Mouse (Mus musculus) gastrocnemius, adult 2 months (tissue): ENCODE results near the gene Stn1. TPM values are rescaled to one million over a fixed set of nuclear protein-coding genes. Genes with fewer than 3 reads are reported as not detected.

Source experiments
- DNase-seq: peaks from one replicate; pipeline ENCODE4 v3.0.0; 2022
- H3K27ac ChIP-seq: fragments of 200-600 bp; 2 replicates; pipeline ENCODE4 v1.8.1; 2022; ENCODE audit warnings: mild to moderate bottlenecking
- H3K4me3 ChIP-seq: fragments of 200-600 bp; 2 replicates; pipeline ENCODE4 v1.8.1; 2022; ENCODE audit warnings: mild to moderate bottlenecking, moderate library complexity
- CTCF ChIP-seq: fragments of 200-600 bp; IDR thresholded peaks from 2 replicates; pipeline ENCODE4 v1.8.1; 2022; ENCODE audit warnings: antibody characterized with exemption, mild to moderate bottlenecking, moderate library complexity
- intact Hi-C: fragments of 180-260 bp; cut with DNase I; formaldehyde crosslinking; loops from one replicate; pipeline ENCODE4 v1.15.1; 2025
- total RNA-seq, 2 experiments: library from RNA; stranded (reverse); gene quantifications; 2 replicates each; pipeline ENCODE4 v1.2.3; 2021

The Stn1 gene
- total RNA-seq, 2 experiments from 2014 or later: 3.8 to 5.6 TPM

GRCm38 (mm10) chr19:47563715-47564114 is 26.4 kb upstream of the Stn1 start:
- no peak overlapping the region for H3K4me3 ChIP-seq
- no peak for TF ChIP-seq CTCF
- no peak for DNase-seq
- intact Hi-C loops: no loop called here
- H3K27ac ChIP-seq: no peak overlapping the region

GRCm38 (mm10) chr19:47561996-47562441 is 24.7 kb upstream of the Stn1 start:
- DNase-seq: peak; percentile 21
- Histone ChIP-seq H3K4me3 (0 out of 2 replicates have a peak overlapping the region, but pooled peaks have one; percentile 15), H3K27ac (peak overlapping the region; percentile 83)
- TF ChIP-seq CTCF: no peak
- intact Hi-C loops: no loop called here

GRCm38 (mm10) chr19:47560544-47561161 is 23.3 kb upstream of the Stn1 start:
- TF ChIP-seq CTCF: no peak
- DNase-seq: no peak
- intact Hi-C loops: no loop called here
- Histone ChIP-seq H3K27ac (no peak overlapping the region), H3K4me3 (no peak overlapping the region)

- no peak overlapping the region for H3K27ac ChIP-seq
- no peak overlapping the region for H3K4me3 ChIP-seq
- no peak for TF ChIP-seq CTCF
- DNase-seq: no peak
- intact Hi-C loops: no loop called here
Observed at GRCm38 (mm10) chr19:47559751-47560512, 22.6 kb upstream of the Stn1 start.

GRCm38 (mm10) chr19:47559145-47559544 is 21.8 kb upstream of the Stn1 start:
- no peak overlapping the region for H3K27ac ChIP-seq

GRCm38 (mm10) chr19:47549584-47549983 is 12.3 kb upstream of the Stn1 start:
- no peak for TF ChIP-seq CTCF

More at GRCm38 (mm10) chr19:47559145-47559544, 21.8 kb upstream of the Stn1 start:
- no peak overlapping the region for H3K4me3 ChIP-seq
- intact Hi-C loops: no loop called here
- DNase-seq: no peak
- no peak for TF ChIP-seq CTCF

GRCm38 (mm10) chr19:47549174-47549573 is 11.9 kb upstream of the Stn1 start:
- H3K4me3 ChIP-seq: no peak overlapping the region
- intact Hi-C loops: no loop called here
- DNase-seq: no peak
- H3K27ac ChIP-seq: no peak overlapping the region
- TF ChIP-seq CTCF: no peak

More at GRCm38 (mm10) chr19:47549584-47549983, 12.3 kb upstream of the Stn1 start:
- H3K4me3 ChIP-seq: no peak overlapping the region
- intact Hi-C loops: no loop called here
- no peak overlapping the region for H3K27ac ChIP-seq
- no peak for DNase-seq

- DNase-seq: no peak
- intact Hi-C loops: no loop called here
Observed at GRCm38 (mm10) chr19:47548432-47549076, 11.2 kb upstream of the Stn1 start.

GRCm38 (mm10) chr19:47545528-47545927 is 8.2 kb upstream of the Stn1 start:
- H3K4me3 ChIP-seq: no peak overlapping the region
- intact Hi-C loops: no loop called here
- no peak for DNase-seq

More at GRCm38 (mm10) chr19:47548432-47549076, 11.2 kb upstream of the Stn1 start:
- no peak for TF ChIP-seq CTCF
- Histone ChIP-seq H3K4me3 (no peak overlapping the region), H3K27ac (no peak overlapping the region)

GRCm38 (mm10) chr19:47545055-47545454 is 7.7 kb upstream of the Stn1 start:
- TF ChIP-seq CTCF: no peak
- no peak overlapping the region for H3K4me3 ChIP-seq
- H3K27ac ChIP-seq: no peak overlapping the region
- intact Hi-C loops: no loop called here
- DNase-seq: no peak

More at GRCm38 (mm10) chr19:47545528-47545927, 8.2 kb upstream of the Stn1 start:
- H3K27ac ChIP-seq: no peak overlapping the region
- TF ChIP-seq CTCF: no peak

GRCm38 (mm10) chr19:47542441-47542840 is 5.1 kb upstream of the Stn1 start:
- no peak for DNase-seq
- Histone ChIP-seq H3K27ac (no peak overlapping the region), H3K4me3 (no peak overlapping the region)
- no peak for TF ChIP-seq CTCF
- intact Hi-C loops: no loop called here

- H3K27ac ChIP-seq: 0 out of 2 replicates have a peak overlapping the region, but pooled peaks have one; percentile 24
- TF ChIP-seq CTCF: no peak
- no peak overlapping the region for H3K4me3 ChIP-seq
- DNase-seq: no peak
- intact Hi-C loops: no loop called here
Observed at GRCm38 (mm10) chr19:47538801-47539200, 1.5 kb upstream of the Stn1 start.

- peak overlapping the region; percentile 93 for H3K27ac ChIP-seq
- TF ChIP-seq CTCF: no peak
- H3K4me3 ChIP-seq: peak overlapping the region; percentile 76
- intact Hi-C loops: loop anchor here (2.0 kb wide), 1 partner anchor 43 kb away; no protein-coding TSS in a partner anchor
- peak; percentile 58 for DNase-seq
Observed at GRCm38 (mm10) chr19:47537879-47538278, 572 bp upstream of the Stn1 start.
